Mouse (Mus musculus): ENCODE data around the gene Ccdc120. TPM values are rescaled to one million over a fixed set of nuclear protein-coding genes. Genes with fewer than 3 reads are reported as not detected.

Ccdc120 gene
- polyA plus RNA-seq, 2 experiments, result 14.9 to 25.7 TPM

- TF ChIP-seq POLR2A (IDR thresholded peaks at IDR 0.05; ENCODE audit: borderline replicate concordance, extremely low read depth, insufficient read depth, insufficient read length), result no peak
Observed at GRCm38 (mm10) chrX:7745429-7745828, 5.3 kb downstream of the Ccdc120 start.

DNA sequence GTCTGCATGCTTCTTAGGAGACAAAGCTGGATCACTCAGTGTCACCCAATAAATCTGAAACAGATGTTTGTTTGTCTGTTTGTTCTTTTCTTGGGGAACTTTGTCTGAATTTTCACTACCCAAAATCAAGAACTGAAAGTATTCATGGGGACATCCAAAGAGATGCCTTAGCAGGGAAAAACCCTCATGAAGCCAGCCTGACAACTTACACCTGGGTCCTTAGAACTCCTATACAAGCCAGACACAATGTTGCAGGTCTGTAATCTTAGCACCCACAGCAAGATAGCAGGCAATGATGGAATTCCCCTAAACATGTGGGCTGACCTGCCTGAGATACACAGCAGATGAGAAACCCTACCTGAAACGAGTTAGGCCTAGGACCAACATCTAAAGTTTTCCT lies 5.8 kb downstream of the Ccdc120 start:
- DNase-seq (ENCODE audit: low spot score) (no peak), ATAC-seq (ENCODE audit: low FRiP score, low read depth) (no peak)
- Histone ChIP-seq H3K27me3 (ENCODE audit: control insufficient read depth, insufficient read depth, low read length) (no peaks in the 10 kb centered on the region), H3K9me3 (ENCODE audit: control insufficient read depth, low read length) (no peaks in the 10 kb centered on the region), H3K36me3 (ENCODE audit: control insufficient read depth, insufficient read depth, low read length) (no peaks in the 10 kb centered on the region), H3K4me1 (ENCODE audit: control insufficient read depth, insufficient read depth, low read length) (no peaks in the 10 kb centered on the region), H3K4me3 (replicated peaks; ENCODE audit: low read length) (no peak overlapping the region), H3K4me2 (replicated peaks; ENCODE audit: low read depth, low read length, severe bottlenecking) (no peak overlapping the region), H3K9ac (ENCODE audit: low read depth, low read length, severe bottlenecking) (no peak overlapping the region), H3K27ac (replicated peaks; ENCODE audit: low read depth, low read length) (no peak overlapping the region)
- 54% methylated on average over 1 of the region's 1 CpGs for WGBS
- no peak for TF ChIP-seq POLR2A (IDR thresholded peaks at IDR 0.05; ENCODE audit: borderline replicate concordance, extremely low read depth, insufficient read depth, insufficient read length)

More at GRCm38 (mm10) chrX:7745429-7745828, 5.3 kb downstream of the Ccdc120 start:
- H3K4me3 ChIP-seq (replicated peaks; ENCODE audit: low read length), result no peak overlapping the region
- no peaks in the 10 kb centered on the region for H3K27me3 ChIP-seq (ENCODE audit: control insufficient read depth, insufficient read depth, low read length)
- DNase-seq (ENCODE audit: low spot score), result no peak
- WGBS, result 86% methylated on average over 8 of the region's 8 CpGs
- no peak overlapping the region for H3K27ac ChIP-seq (replicated peaks; ENCODE audit: low read depth, low read length)
- no peaks in the 10 kb centered on the region for H3K36me3 ChIP-seq (ENCODE audit: control insufficient read depth, insufficient read depth, low read length)
- no peak overlapping the region for H3K9ac ChIP-seq (ENCODE audit: low read depth, low read length, severe bottlenecking)
- no peaks in the 10 kb centered on the region for H3K4me1 ChIP-seq (ENCODE audit: control insufficient read depth, insufficient read depth, low read length)
- no peak overlapping the region for H3K4me2 ChIP-seq (replicated peaks; ENCODE audit: low read depth, low read length, severe bottlenecking)
- no peaks in the 10 kb centered on the region for H3K9me3 ChIP-seq (ENCODE audit: control insufficient read depth, low read length)
- no peak for ATAC-seq (ENCODE audit: low FRiP score, low read depth)

DNA sequence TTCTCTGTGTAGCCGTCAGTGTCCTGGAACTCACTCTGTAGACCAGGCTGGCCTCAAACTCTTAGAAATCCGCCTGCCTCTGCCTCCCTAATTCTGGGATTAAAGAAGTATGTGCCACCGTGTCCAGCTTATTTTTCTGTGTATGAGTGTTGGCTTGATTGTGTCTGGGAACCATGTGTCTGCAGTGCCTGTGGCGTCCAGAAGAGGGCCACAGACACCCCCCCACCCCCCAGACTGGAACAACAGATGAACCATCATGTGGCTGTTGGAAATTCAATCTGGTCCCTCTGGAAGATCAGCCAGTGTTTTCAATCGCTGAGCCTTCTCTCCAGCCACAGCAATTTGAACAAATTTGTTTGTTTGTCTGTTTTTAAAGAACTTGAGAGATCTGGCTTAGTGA lies 7.2 kb downstream of the Ccdc120 start:
- H3K4me1 ChIP-seq (ENCODE audit: control insufficient read depth, insufficient read depth, low read length), result no peaks in the 10 kb centered on the region
- no peak for TF ChIP-seq POLR2A (IDR thresholded peaks at IDR 0.05; ENCODE audit: borderline replicate concordance, extremely low read depth, insufficient read depth, insufficient read length)
- 56% methylated on average over 5 of the region's 5 CpGs for WGBS
- ATAC-seq (ENCODE audit: low FRiP score, low read depth) (no peak), DNase-seq (ENCODE audit: low spot score) (no peak)
- H3K9me3 ChIP-seq (ENCODE audit: control insufficient read depth, low read length), result no peaks in the 10 kb centered on the region
- no peak overlapping the region for H3K9ac ChIP-seq (ENCODE audit: low read depth, low read length, severe bottlenecking)
- H3K27me3 ChIP-seq (ENCODE audit: control insufficient read depth, insufficient read depth, low read length), result no peaks in the 10 kb centered on the region
- no peaks in the 10 kb centered on the region for H3K36me3 ChIP-seq (ENCODE audit: control insufficient read depth, insufficient read depth, low read length)
- no peak overlapping the region for H3K27ac ChIP-seq (replicated peaks; ENCODE audit: low read depth, low read length)
- H3K4me2 ChIP-seq (replicated peaks; ENCODE audit: low read depth, low read length, severe bottlenecking), result no peak overlapping the region
- H3K4me3 ChIP-seq (replicated peaks; ENCODE audit: low read length), result no peak overlapping the region

GRCm38 (mm10) chrX:7741103-7741502 lies 9.6 kb downstream of the Ccdc120 start:
- Histone ChIP-seq H3K4me1 (ENCODE audit: control insufficient read depth, insufficient read depth, low read length) (no peaks in the 10 kb centered on the region), H3K4me2 (replicated peaks; ENCODE audit: low read depth, low read length, severe bottlenecking) (no peak overlapping the region), H3K27me3 (ENCODE audit: control insufficient read depth, insufficient read depth, low read length) (no peaks in the 10 kb centered on the region), H3K4me3 (replicated peaks; ENCODE audit: low read length) (no peak overlapping the region), H3K36me3 (ENCODE audit: control insufficient read depth, insufficient read depth, low read length) (no peaks in the 10 kb centered on the region), H3K9ac (ENCODE audit: low read depth, low read length, severe bottlenecking) (no peak overlapping the region), H3K27ac (replicated peaks; ENCODE audit: low read depth, low read length) (no peak overlapping the region), H3K9me3 (ENCODE audit: control insufficient read depth, low read length) (no peaks in the 10 kb centered on the region)
- DNase-seq (ENCODE audit: low spot score) (no peak), ATAC-seq (ENCODE audit: low FRiP score, low read depth) (no peak)
- WGBS, result 70% methylated on average over 5 of the region's 5 CpGs
- no peak for TF ChIP-seq POLR2A (IDR thresholded peaks at IDR 0.05; ENCODE audit: borderline replicate concordance, extremely low read depth, insufficient read depth, insufficient read length)

DNA sequence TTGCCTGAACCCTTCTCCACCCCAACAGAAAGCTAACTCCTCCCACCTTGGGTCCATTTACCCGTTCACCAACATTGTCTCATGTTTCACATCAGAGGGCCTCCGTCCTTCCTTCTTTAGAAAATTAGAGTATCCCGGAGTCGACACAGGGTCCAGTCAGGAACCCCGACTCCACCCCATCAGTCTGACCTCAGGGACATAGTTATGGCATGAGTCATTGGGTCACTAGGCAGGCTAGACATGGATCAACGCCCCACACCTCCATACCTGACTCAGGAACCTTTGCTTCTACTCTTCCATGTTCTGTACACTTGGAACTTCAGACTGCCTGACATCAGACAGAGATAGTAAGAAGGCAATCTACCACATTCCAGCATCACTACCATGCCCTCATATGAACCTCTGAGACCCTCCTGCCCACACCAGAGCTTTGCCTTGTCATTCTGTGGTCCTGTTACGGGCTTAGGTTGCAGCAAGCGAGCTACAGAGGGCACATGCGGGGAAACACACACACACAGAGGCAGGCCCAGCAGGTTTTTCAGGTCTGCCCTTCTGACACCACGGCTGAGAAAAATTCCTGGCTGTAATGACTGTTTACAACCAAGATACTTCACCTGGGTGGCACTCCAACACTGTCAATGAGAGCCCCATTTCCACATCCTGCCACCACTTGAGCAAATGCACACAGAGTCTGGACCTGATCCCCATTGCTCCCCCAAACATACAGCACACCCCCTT lies 10.5 kb downstream of the Ccdc120 start:
- 48% methylated on average over 10 of the region's 10 CpGs for WGBS
- no peak overlapping the region for H3K27ac ChIP-seq (replicated peaks; ENCODE audit: low read depth, low read length)

More for the DNA sequence above, 10.5 kb downstream of the Ccdc120 start:
- DNase-seq (ENCODE audit: low spot score) (no peak), ATAC-seq (ENCODE audit: low FRiP score, low read depth) (no peak)
- H3K4me1 ChIP-seq (ENCODE audit: control insufficient read depth, insufficient read depth, low read length), result no peaks in the 10 kb centered on the region
- TF ChIP-seq POLR2A (IDR thresholded peaks at IDR 0.05; ENCODE audit: borderline replicate concordance, extremely low read depth, insufficient read depth, insufficient read length), result no peak
- no peak overlapping the region for H3K9ac ChIP-seq (ENCODE audit: low read depth, low read length, severe bottlenecking)
- H3K4me2 ChIP-seq (replicated peaks; ENCODE audit: low read depth, low read length, severe bottlenecking), result no peak overlapping the region
- H3K9me3 ChIP-seq (ENCODE audit: control insufficient read depth, low read length), result no peaks in the 10 kb centered on the region
- peaks cover 8% of the 10 kb centered on the region; the same call in 1 of the 2 replicates for H3K36me3 ChIP-seq (ENCODE audit: control insufficient read depth, insufficient read depth, low read length)
- no peak overlapping the region for H3K4me3 ChIP-seq (replicated peaks; ENCODE audit: low read length)
- no peaks in the 10 kb centered on the region for H3K27me3 ChIP-seq (ENCODE audit: control insufficient read depth, insufficient read depth, low read length)

Measured in limb, embryonic 14.5 days (tissue).